Mouse (Mus musculus): ENCODE data around the gene E4f1. TPM values are rescaled to one million over a fixed set of nuclear protein-coding genes. Genes with fewer than 3 reads are reported as not detected.

E4f1 gene
- 5.0 and 5.2 TPM in 2 replicates for polyA plus RNA-seq (2015; fragmentation: Nextera tagmentation; extraction: Ambion mirVana)

DNA sequence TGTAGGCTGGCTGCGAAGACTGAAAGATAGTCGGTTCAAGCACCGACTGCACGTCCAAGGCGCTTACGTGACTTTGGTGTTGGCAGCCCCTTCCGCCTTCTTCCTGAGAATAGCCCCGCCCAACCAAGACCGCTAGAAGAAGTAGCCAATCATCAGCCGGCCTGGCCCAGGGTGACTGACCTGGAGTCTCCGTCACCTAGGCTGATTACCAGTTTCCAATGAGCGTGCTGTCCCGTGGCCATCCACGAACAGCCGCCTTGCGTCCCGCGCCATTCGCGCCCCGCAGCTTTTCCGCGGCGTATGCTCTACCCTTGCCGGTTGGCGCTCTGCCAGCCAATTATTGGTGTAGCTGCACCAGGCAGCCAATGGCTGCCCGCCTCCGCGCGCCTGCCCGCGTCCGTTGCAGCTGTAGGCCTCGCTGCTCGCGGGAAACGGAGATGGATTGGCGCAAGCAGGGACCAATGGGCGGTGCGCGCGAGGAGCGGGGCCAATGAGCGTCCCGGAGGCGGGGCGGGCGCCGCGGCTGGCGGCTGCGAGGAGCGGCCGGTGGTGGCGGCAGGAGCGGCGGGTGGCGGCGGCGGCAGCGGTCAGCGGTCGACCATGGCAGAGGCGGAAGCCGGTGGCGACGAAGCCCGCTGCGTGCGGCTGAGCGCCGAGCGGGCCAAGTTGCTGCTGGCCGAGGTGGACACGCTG lies at the start of gene E4f1, which contains the start of gene Pgp:
E4f1 (minus strand) TSS at position 404 of the 693 bp plus-strand sequence.
Pgp (plus strand) TSS at position 483 of the 693 bp plus-strand sequence.
- ATAC-seq: peak; percentile 94
- Histone ChIP-seq H3K27me3 (replicated peaks; ENCODE audit: control insufficient read depth, insufficient read depth, low read length) (no peaks in the 10 kb centered on the region), H3K27ac (ENCODE audit: low read depth, low read length) (peak within 1 kb of the TSS; percentile 94), H3K36me3 (ENCODE audit: control insufficient read depth, insufficient read depth) (peaks cover 12% of the 10 kb centered on the region), H3K4me2 (replicated peaks; ENCODE audit: low read depth) (peak within 1 kb of the TSS; percentile 99), H3K4me1 (replicated peaks; ENCODE audit: control insufficient read depth, insufficient read depth, low read length) (no peaks in the 10 kb centered on the region), H3K9me3 (ENCODE audit: control insufficient read depth) (no peaks in the 10 kb centered on the region), H3K4me3 (ENCODE audit: low read depth, low read length) (peak within 1 kb of the TSS; percentile 80), H3K9ac (ENCODE audit: low read depth, low read length) (peak within 1 kb of the TSS; percentile 93)
- TF ChIP-seq CTCF (IDR thresholded peaks at IDR 0.05; ENCODE audit: low read depth): no peak
- WGBS: under 1% methylated on average over 71 of the region's 75 CpGs

DNA sequence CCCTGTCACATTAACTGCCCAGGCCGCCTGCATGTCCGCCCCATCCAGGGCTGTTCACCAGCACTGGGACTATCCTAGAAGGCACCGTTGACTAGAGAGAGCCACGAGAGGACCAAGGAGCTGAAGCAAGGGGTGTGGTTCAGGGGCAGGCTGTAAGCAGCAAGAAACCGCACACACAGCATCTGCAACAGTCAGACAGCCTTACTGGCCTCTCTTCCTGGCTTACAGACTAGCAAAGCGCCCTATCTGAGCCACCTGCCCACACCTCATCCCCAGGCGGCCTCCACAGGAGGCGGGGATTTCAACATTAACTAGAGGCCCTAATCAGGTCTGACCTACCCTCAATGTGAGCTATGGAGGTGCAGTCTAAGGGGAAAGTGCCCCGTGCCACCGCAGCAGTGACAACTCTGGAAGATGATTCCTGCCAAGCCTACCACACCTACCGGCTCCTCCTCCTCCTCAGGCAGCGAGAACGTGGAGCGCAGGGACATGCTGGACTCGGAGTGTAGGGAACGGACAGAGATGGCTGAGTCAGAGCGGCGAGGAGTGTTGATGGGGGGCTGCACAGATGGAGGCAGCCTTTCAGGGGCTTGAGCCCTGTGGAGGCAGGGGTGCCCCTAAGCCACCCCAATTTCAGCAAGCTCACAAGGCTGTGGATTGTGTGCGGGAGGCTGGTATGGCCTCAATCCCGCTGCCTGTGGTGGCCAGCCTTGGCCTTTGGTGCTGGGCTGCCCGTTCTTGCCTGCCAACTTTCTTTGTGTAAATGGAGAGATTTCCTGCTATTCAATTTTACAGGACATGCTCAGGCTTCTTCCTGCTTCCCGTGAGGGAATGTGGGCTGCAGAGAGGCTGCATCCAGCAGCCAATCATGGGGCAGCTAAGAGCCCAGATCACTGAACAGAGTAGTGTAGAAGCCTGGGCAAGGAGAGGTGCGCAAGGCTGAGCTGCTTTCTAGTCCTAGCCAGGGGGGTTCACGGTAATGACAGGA lies 44.5 kb upstream of the E4f1 start:
- peak; percentile 14; the same call in 1 of the 2 replicates for ATAC-seq
- Histone ChIP-seq H3K9me3 (ENCODE audit: control insufficient read depth) (no peaks in the 10 kb centered on the region), H3K4me3 (ENCODE audit: low read depth, low read length) (no peak overlapping the region), H3K9ac (ENCODE audit: low read depth, low read length) (no peak overlapping the region), H3K27me3 (replicated peaks; ENCODE audit: control insufficient read depth, insufficient read depth, low read length) (no peaks in the 10 kb centered on the region), H3K27ac (ENCODE audit: low read depth, low read length) (peak overlapping the region; percentile 21), H3K4me1 (replicated peaks; ENCODE audit: control insufficient read depth, insufficient read depth, low read length) (no peaks in the 10 kb centered on the region), H3K36me3 (ENCODE audit: control insufficient read depth, insufficient read depth) (peaks cover 83% of the 10 kb centered on the region), H3K4me2 (replicated peaks; ENCODE audit: low read depth) (peak overlapping the region; percentile 27)
- 73% methylated on average over 24 of the region's 24 CpGs for WGBS
- TF ChIP-seq CTCF (IDR thresholded peaks at IDR 0.05; ENCODE audit: low read depth): no peak

DNA sequence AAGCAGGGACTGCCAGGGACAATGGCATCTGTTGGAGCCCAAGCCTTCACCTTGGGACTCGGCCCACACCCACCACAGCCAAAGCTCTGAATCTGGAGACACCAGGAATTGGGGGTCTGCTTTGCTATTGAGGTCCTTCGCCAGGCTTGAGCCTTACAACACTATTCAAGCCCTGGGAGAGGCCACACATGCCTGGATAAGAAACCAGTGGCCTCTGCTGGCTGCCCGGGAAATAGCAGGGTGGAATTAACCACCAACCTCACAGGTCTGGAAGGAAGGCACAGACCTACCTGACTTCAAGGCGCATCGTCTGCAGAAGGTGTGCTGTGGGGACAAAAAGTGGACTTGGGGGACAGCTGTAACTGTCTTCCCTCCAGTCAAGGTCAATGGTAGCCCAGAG lies 43.5 kb upstream of the E4f1 start:
- Histone ChIP-seq H3K27ac (ENCODE audit: low read depth, low read length) (no peak overlapping the region), H3K36me3 (ENCODE audit: control insufficient read depth, insufficient read depth) (peaks cover 87% of the 10 kb centered on the region), H3K4me2 (replicated peaks; ENCODE audit: low read depth) (peak overlapping the region; percentile 27; the same call in 1 of the 2 replicates), H3K4me3 (ENCODE audit: low read depth, low read length) (no peak overlapping the region), H3K4me1 (replicated peaks; ENCODE audit: control insufficient read depth, insufficient read depth, low read length) (no peaks in the 10 kb centered on the region), H3K9ac (ENCODE audit: low read depth, low read length) (no peak overlapping the region), H3K9me3 (ENCODE audit: control insufficient read depth) (no peaks in the 10 kb centered on the region), H3K27me3 (replicated peaks; ENCODE audit: control insufficient read depth, insufficient read depth, low read length) (no peaks in the 10 kb centered on the region)
- TF ChIP-seq CTCF (IDR thresholded peaks at IDR 0.05; ENCODE audit: low read depth): peak; percentile 86
- ATAC-seq: peak; percentile 24; the same call in 1 of the 2 replicates
- WGBS: 48% methylated on average over 5 of the region's 5 CpGs

DNA sequence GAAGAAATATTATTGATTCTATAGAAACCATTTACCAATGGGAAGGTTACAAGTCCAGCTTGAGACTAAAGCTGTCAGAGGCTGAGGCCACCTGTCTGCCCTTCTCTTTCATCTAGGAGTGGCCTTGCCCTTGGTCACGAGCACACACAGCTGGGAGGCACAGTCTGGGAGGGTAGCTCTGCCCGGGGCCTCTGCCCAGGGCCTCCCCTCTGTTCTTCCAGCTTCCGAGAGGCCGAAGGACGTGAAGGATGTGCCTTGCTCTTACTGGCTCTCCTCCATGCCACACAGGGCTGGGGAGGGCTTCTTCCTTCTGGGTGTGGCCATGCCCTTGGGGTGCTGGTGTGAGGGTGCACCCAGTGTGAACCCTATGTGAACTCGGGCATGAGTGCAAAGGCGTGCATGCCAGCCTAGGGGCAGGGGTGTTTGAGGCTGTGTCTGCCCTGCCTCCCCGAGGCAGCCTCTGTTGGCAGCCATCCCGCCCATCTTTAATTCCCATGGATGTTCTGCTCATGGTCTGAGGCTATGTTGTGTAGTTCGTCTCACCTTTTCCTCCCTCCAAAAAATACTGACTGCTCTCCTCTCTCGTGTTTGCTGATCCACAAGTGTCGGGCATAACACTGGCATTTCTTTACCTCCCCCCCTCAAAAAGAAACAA lies 37.8 kb upstream of the E4f1 start:
- Histone ChIP-seq H3K36me3 (ENCODE audit: control insufficient read depth, insufficient read depth) (peaks cover 51% of the 10 kb centered on the region), H3K4me1 (replicated peaks; ENCODE audit: control insufficient read depth, insufficient read depth, low read length) (0 out of 2 replicates have a peak, but pooled peaks cover 6% of the 10 kb centered on the region), H3K27me3 (replicated peaks; ENCODE audit: control insufficient read depth, insufficient read depth, low read length) (no peaks in the 10 kb centered on the region), H3K4me3 (ENCODE audit: low read depth, low read length) (no peak overlapping the region), H3K9me3 (ENCODE audit: control insufficient read depth) (no peaks in the 10 kb centered on the region), H3K4me2 (replicated peaks; ENCODE audit: low read depth) (no peak overlapping the region), H3K27ac (ENCODE audit: low read depth, low read length) (no peak overlapping the region), H3K9ac (ENCODE audit: low read depth, low read length) (no peak overlapping the region)
- WGBS: 54% methylated on average over 12 of the region's 12 CpGs
- no peak for TF ChIP-seq CTCF (IDR thresholded peaks at IDR 0.05; ENCODE audit: low read depth)
- ATAC-seq: peak; percentile 74

DNA sequence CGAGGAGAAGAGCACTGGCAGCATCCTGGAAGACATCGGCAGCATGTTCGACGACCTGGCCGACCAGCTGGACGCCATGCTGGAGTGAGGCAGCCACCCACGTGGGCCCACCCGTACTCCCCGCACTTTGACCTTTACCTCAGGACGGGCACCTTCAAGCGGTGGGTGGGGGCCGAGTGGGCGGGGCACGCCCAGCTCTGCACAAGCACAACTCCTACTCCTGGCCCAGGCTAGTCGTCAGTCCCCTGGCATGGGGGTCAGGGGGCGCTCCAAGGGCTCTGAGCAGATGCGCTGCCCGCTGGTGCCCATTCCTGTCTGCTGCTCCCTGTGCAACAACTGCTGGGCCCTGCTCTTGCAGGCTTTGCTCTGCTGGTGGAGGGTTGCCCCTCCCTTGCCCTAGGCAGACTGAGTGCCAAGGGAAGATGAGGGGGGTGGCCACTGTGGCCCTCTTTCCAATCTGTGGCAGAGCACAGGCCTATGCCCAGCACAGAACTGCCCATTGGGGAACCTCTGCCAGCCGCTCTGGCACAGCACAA lies 37.1 kb upstream of the E4f1 start:
- Histone ChIP-seq H3K4me2 (replicated peaks; ENCODE audit: low read depth) (peak overlapping the region; percentile 54), H3K27ac (ENCODE audit: low read depth, low read length) (no peak overlapping the region), H3K36me3 (ENCODE audit: control insufficient read depth, insufficient read depth) (peaks cover 46% of the 10 kb centered on the region), H3K27me3 (replicated peaks; ENCODE audit: control insufficient read depth, insufficient read depth, low read length) (no peaks in the 10 kb centered on the region), H3K9ac (ENCODE audit: low read depth, low read length) (no peak overlapping the region), H3K4me1 (replicated peaks; ENCODE audit: control insufficient read depth, insufficient read depth, low read length) (0 out of 2 replicates have a peak, but pooled peaks cover 6% of the 10 kb centered on the region), H3K4me3 (ENCODE audit: low read depth, low read length) (no peak overlapping the region), H3K9me3 (ENCODE audit: control insufficient read depth) (no peaks in the 10 kb centered on the region)
- ATAC-seq: peak; percentile 31
- WGBS: 30% methylated on average over 16 of the region's 19 CpGs
- no peak for TF ChIP-seq CTCF (IDR thresholded peaks at IDR 0.05; ENCODE audit: low read depth)
